Mouse (Mus musculus) embryonic facial prominence, embryonic 10.5 days (tissue): ENCODE results near the gene Gm4141. TPM values are rescaled to one million over a fixed set of nuclear protein-coding genes. Genes with fewer than 3 reads are reported as not detected.
"Not testable (repeated sequence)": the region's sequence is repeated elsewhere in the genome, so short reads cannot be mapped to it uniquely, and the experiment has no call there.

Experiments used
- DNase-seq: peaks from one replicate; pipeline ENCODE4 v3.0.0-alpha.2; 2017; ENCODE audit warnings: low spot score
- H3K27ac ChIP-seq: fragments of 300-500 bp; sonication (generic); replicated peaks from 2 replicates; pipeline ENCODE4 v1.5.1; 2016; ENCODE audit warnings: mild to moderate bottlenecking
- H3K27me3 ChIP-seq: fragments of 300-500 bp; sonication (generic); replicated peaks from 2 replicates; pipeline ENCODE4 v1.6.1; 2016; ENCODE audit warnings: low read depth, mild to moderate bottlenecking; ENCODE audit not compliant: poor library complexity, severe bottlenecking
- H3K36me3 ChIP-seq: fragments of 300-500 bp; sonication (generic); replicated peaks from 2 replicates; pipeline ENCODE4 v1.6.1; 2016; ENCODE audit warnings: mild to moderate bottlenecking, moderate library complexity
- H3K4me1 ChIP-seq: fragments of 300-500 bp; sonication (generic); 2 replicates; pipeline ENCODE4 v1.6.1; 2016
- H3K4me3 ChIP-seq: fragments of 300-500 bp; sonication (generic); 2 replicates; pipeline ENCODE4 v1.5.1; 2016; ENCODE audit warnings: mild to moderate bottlenecking, moderate library complexity
- H3K9me3 ChIP-seq: fragments of 300-500 bp; sonication (generic); 2 replicates; pipeline ENCODE4 v1.6.1; 2016; ENCODE audit warnings: mild to moderate bottlenecking
- WGBS: fragments of 180-500 bp; shearing (Covaris S2); methylation state at CpG from one replicate; pipeline ENCODE4 v1.1.7; 2016; 5-methylcytosine and 5-hydroxymethylcytosine counted together
- polyA plus RNA-seq: library from polyadenylated mRNA; unstranded; fragments of >200 nt; fragmentation: Nextera tagmentation; extraction: Ambion mirVana; gene quantifications from 2 replicates; pipeline ENCODE4 v1.2.1, GENCODE M21; 2016

Gm4141 gene
- not detected in 2 replicates for polyA plus RNA-seq

GRCm38 (mm10) chr7:20576141-20576540 is at the start of gene Gm4141:
Gene Gm4141, minus strand, starts transcription at chr7:20576241.
- H3K4me1 ChIP-seq, DNase-seq, H3K27ac ChIP-seq, H3K27me3 ChIP-seq, H3K4me3 ChIP-seq, H3K9me3 ChIP-seq, H3K36me3 ChIP-seq: not testable (repeated sequence)
- no CpG with 5 or more reads among the region's 3 CpGs for WGBS

- H3K27ac ChIP-seq, H3K4me3 ChIP-seq, H3K4me1 ChIP-seq, DNase-seq, H3K9me3 ChIP-seq, H3K27me3 ChIP-seq, H3K36me3 ChIP-seq: not testable (repeated sequence)
- 84% methylated on average over 3 of the region's 5 CpGs for WGBS
These were observed 22.9 kb upstream of the Gm4141 start, which contains the start of gene Gm4513 for GRCm38 (mm10) chr7:20598921-20599320. Gene Gm4513, minus strand, starts transcription at chr7:20599021.

DNA sequence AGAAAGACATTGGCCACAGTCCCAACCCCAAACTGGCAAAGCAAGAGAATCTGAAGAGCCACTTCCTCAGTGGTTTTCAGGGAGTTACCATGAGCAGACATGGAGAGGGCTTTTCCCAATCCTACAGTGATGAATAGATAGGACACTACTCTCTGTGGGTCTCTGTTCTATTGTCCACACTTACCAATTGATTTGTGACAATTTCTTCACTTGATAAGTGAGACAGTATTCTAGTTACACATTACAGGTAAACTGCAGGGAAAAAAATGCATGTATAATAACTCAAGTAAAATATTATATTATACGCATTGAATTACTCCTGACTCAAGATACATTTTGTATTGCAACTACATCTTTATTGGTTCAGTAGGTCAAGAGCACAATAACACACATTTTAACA is 30.4 kb downstream of the Gm4141 start, which contains the start of gene Gm5726:
TSS of gene Gm5726 (minus strand) at position 101 of the 400 bp plus-strand sequence.
- H3K9me3 ChIP-seq, H3K4me1 ChIP-seq, H3K27ac ChIP-seq, H3K27me3 ChIP-seq, DNase-seq, H3K4me3 ChIP-seq, H3K36me3 ChIP-seq: not testable (repeated sequence)
- WGBS: no CpG with 5 or more reads among the region's 1 CpGs

DNA sequence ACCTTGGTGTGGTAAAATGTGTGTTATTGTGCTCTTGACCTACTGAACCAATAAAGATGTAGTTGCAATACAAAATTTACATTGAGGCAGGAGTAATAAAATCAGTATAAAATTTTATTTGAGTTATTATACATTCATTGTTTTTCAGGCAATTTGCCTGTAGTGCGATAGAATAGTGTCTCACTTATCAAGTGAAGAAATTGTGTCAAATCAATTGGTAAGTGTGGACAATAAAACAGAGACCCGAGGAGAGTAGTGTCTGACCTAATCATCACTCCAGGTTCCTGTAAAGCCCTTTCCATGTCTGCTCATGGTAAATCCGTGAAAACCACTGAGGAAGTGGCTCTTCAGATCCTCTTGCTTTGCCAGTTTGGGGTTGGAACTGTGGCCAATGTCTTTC is 42.5 kb downstream of the Gm4141 start, which contains the start of gene Vmn1r104:
TSS of gene Vmn1r104 (plus strand) at position 301 of the 400 bp plus-strand sequence.
- H3K4me3 ChIP-seq, H3K9me3 ChIP-seq, H3K27me3 ChIP-seq, H3K36me3 ChIP-seq, H3K27ac ChIP-seq, DNase-seq, H3K4me1 ChIP-seq: not testable (repeated sequence)
- no CpG with 5 or more reads among the region's 3 CpGs for WGBS

Other genes with a start within 250 kb of the Gm4141 start
- gene Gm4133, start 242.2 kb downstream of the Gm4141 start, polyA plus RNA-seq: not detected in 2 replicates
- not detected in 2 replicates for gene Gm5728, start 200.8 kb downstream of the Gm4141 start, polyA plus RNA-seq
- not detected in 2 replicates for gene Vmn1r100, start 158.3 kb downstream of the Gm4141 start, polyA plus RNA-seq
- not detected in 2 replicates for gene Vmn1r101, start 133.6 kb downstream of the Gm4141 start, polyA plus RNA-seq
- not detected in 2 replicates for gene Gm10670, start 101.3 kb downstream of the Gm4141 start, polyA plus RNA-seq
- gene Vmn1r103, start 65.7 kb downstream of the Gm4141 start, polyA plus RNA-seq: not detected in 2 replicates
- not detected in 2 replicates for gene Vmn1r104, start 42.4 kb downstream of the Gm4141 start, polyA plus RNA-seq
- not detected in 2 replicates for gene Gm5726, start 30.5 kb downstream of the Gm4141 start, polyA plus RNA-seq
- gene Gm4513, start 22.8 kb upstream of the Gm4141 start, polyA plus RNA-seq: not detected in 2 replicates
- not detected in 2 replicates for gene Vmn1r107, start 92.7 kb upstream of the Gm4141 start, polyA plus RNA-seq
- not detected in 2 replicates for gene Vmn1r111, start 127.0 kb upstream of the Gm4141 start, polyA plus RNA-seq
- not detected in 2 replicates for gene Gm10668, start 154.4 kb upstream of the Gm4141 start, polyA plus RNA-seq
- not detected in 2 replicates for gene Vmn1r112, start 194.9 kb upstream of the Gm4141 start, polyA plus RNA-seq
- gene Vmn1r113, start 211.0 kb upstream of the Gm4141 start, polyA plus RNA-seq: not detected in 2 replicates
- gene Vmn1r114, start 235.9 kb upstream of the Gm4141 start, polyA plus RNA-seq: not detected in 2 replicates